9 mouse cellular contexts compared by ENCODE assay signal in the genomic region with DNA sequence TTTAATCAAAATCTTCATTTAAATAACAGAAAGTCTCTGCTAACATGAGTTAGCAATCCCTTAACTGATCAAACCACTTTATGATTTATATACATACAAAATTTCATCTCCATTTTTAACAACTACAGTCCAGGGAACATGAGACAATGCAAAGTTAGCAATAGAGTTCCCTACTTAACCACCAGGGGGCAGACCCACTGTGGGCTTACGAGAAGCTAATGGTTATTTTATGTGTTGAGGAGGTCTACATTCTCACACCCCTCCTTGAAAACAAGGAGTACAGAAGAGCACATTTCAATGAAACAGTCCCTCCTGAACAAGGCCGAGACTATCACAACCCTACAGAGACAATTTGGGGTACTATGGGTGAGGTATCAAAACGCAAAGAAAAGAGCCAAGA. TPM values are rescaled to one million over a fixed set of nuclear protein-coding genes. Genes with fewer than 3 reads are reported as not detected.
DNase-seq lines count a peak whose midpoint lies in the region; ATAC-seq lines count a peak whose summit lies in the region.
"Had no signal": no experiment of that assay in that cellular context is flagged by ENCODE, and none has a peak within 500 bp of the region (broad histone marks: within the 10 kb centered on the region; RNA-seq: fewer than 3 reads in every experiment).

No protein-coding gene starts in this region.

- H3K27ac ChIP-seq in midbrain, embryonic 14.5 days (replicated peaks; ENCODE audit: low read depth, low read length): no peak overlapping the region
- H3K27ac ChIP-seq in midbrain, embryonic 16.5 days (ENCODE audit: low read length): no peak overlapping the region
- H3K27ac ChIP-seq: neural tube, embryonic 12.5 days had no signal

- 51% methylated on average over 3 of the region's 3 CpGs for WGBS in midbrain, embryonic 14.5 days
- WGBS in midbrain, embryonic 16.5 days: 48% methylated on average over 3 of the region's 3 CpGs

- H3K4me2 ChIP-seq in midbrain, embryonic 14.5 days (ENCODE audit: low read length): no peak overlapping the region
- H3K4me2 ChIP-seq in midbrain, embryonic 16.5 days (ENCODE audit: low read length): no peak overlapping the region
- H3K4me2 ChIP-seq: neural tube, embryonic 12.5 days had no signal

- ATAC-seq in cerebellum, adult (ENCODE audit: insufficient number of reproducible peaks, low FRiP score, low TSS enrichment): 0 out of 2 replicates have a peak, but pooled peaks have one; percentile 22
- ATAC-seq in midbrain, embryonic 14.5 days (ENCODE audit: low FRiP score, low TSS enrichment): no peak
- ATAC-seq in midbrain, embryonic 16.5 days: no peak

- no peak overlapping the region for H3K4me3 ChIP-seq in midbrain, embryonic 14.5 days (replicated peaks; ENCODE audit: low read depth, low read length)
- no peak overlapping the region for H3K4me3 ChIP-seq in midbrain, embryonic 16.5 days (ENCODE audit: low read depth, low read length)
- H3K4me3 ChIP-seq: neural tube, embryonic 12.5 days had no signal

- H3K9me3 ChIP-seq in midbrain, embryonic 14.5 days (ENCODE audit: control insufficient read depth, low read length): no peaks in the 10 kb centered on the region
- no peaks in the 10 kb centered on the region for H3K9me3 ChIP-seq in midbrain, embryonic 16.5 days (replicated peaks; ENCODE audit: control insufficient read depth, low read length, poor library complexity, severe bottlenecking)
- H3K9me3 ChIP-seq: neural tube, embryonic 12.5 days had no signal

- H3K4me1 ChIP-seq in midbrain, embryonic 14.5 days (ENCODE audit: control insufficient read depth, insufficient read depth, low read length): no peaks in the 10 kb centered on the region
- no peaks in the 10 kb centered on the region for H3K4me1 ChIP-seq in midbrain, embryonic 16.5 days (ENCODE audit: control insufficient read depth, insufficient read depth, low read length)
- H3K4me1 ChIP-seq: neural tube, embryonic 12.5 days had no signal

- no peaks in the 10 kb centered on the region for H3K27me3 ChIP-seq in midbrain, embryonic 14.5 days (ENCODE audit: control insufficient read depth, insufficient read depth, low read length)
- H3K27me3 ChIP-seq in midbrain, embryonic 16.5 days (ENCODE audit: control insufficient read depth, insufficient read depth, low read depth, low read length): no peaks in the 10 kb centered on the region
- H3K27me3 ChIP-seq: neural tube, embryonic 12.5 days had no signal

- intact Hi-C loops in gastrocnemius, postnatal 14 days (cut with DNase I; ENCODE audit: low total_unique reads): loop anchor here (5.0 kb wide), 1 partner anchor 166 kb away; no protein-coding TSS in a partner anchor
- intact Hi-C loops in left cerebral cortex, postnatal 4 days (cut with DNase I): loop anchor here (5.0 kb wide), 2 partner anchors 161 to 181 kb away; no protein-coding TSS in a partner anchor

- H3K36me3 ChIP-seq in midbrain, embryonic 14.5 days (ENCODE audit: control insufficient read depth, insufficient read depth, low read length): peaks cover 6% of the 10 kb centered on the region
- H3K36me3 ChIP-seq in midbrain, embryonic 16.5 days (ENCODE audit: control insufficient read depth, insufficient read depth, low read length): no peaks in the 10 kb centered on the region

- no peak overlapping the region for H3K9ac ChIP-seq in midbrain, embryonic 14.5 days (replicated peaks; ENCODE audit: low read length)
- H3K9ac ChIP-seq in midbrain, embryonic 16.5 days (ENCODE audit: low read depth, low read length): no peak overlapping the region
- H3K9ac ChIP-seq: neural tube, embryonic 12.5 days had no signal

- DNase-seq in cerebellum, adult 9-11 months: no peak
- DNase-seq in midbrain, embryonic 14.5 days: peak; percentile 81
- peak; percentile 20 for DNase-seq in cerebellum, adult 11-12 months
- DNase-seq in gastrocnemius, postnatal 14 days: peak; percentile 32
- peak; percentile 46 for DNase-seq in left cerebral cortex, postnatal 4 days
- peak; percentile 39 for DNase-seq in skeletal muscle tissue, adult 2 months (ENCODE audit: low read depth, low spot score)

RNA-seq across cellular contexts. Expression of a gene that starts 9.0 kb away (rescaled TPM):
- 1.1 and 1.2 TPM in 2 replicates for polyA plus RNA-seq in midbrain, embryonic 14.5 days (2014; fragmentation: Nextera tagmentation; extraction: Ambion mirVana)
- 0.75 and 0.88 TPM in 2 replicates for polyA plus RNA-seq in midbrain, embryonic 16.5 days (2015; fragmentation: Nextera tagmentation; extraction: Ambion mirVana)
- 1 to 10 TPM; 1.6 TPM for total RNA-seq in gastrocnemius, postnatal 14 days (2021)
- total RNA-seq in left cerebral cortex, postnatal 4 days (2021): 1 to 10 TPM; 1.3 to 2.2 TPM

RNA-seq across cellular contexts. Expression of a gene that starts 33.2 kb away (rescaled TPM):
- 8.0 and 8.3 TPM in 2 replicates for polyA plus RNA-seq in midbrain, embryonic 14.5 days (2014; fragmentation: Nextera tagmentation; extraction: Ambion mirVana)
- polyA plus RNA-seq in midbrain, embryonic 16.5 days (2015; fragmentation: Nextera tagmentation; extraction: Ambion mirVana): 3.9 TPM in 2 replicates
- 10 to 100 TPM; 28.0 to 68.5 TPM for total RNA-seq in gastrocnemius, postnatal 14 days (2021)
- total RNA-seq in left cerebral cortex, postnatal 4 days (2021): 10 to 100 TPM; 20.4 to 20.7 TPM
